Mouse (Mus musculus): ENCODE results near the gene Elmsan1. TPM values are rescaled to one million over a fixed set of nuclear protein-coding genes. Genes with fewer than 3 reads are reported as not detected.

The Elmsan1 gene
- total and polyA plus RNA-seq, 3 experiments = 2.2 to 14.3 (median 5.6) TPM

- Histone ChIP-seq H3K36me3 (replicated peaks in 1 of 2; ENCODE audit: control insufficient read depth in 1 of 2, insufficient read depth in 1 of 2, low read length in 1 of 2) (peaks cover 3 to 31% of the 10 kb centered on the region in 2 experiments), H3K4me1 (ENCODE audit: control insufficient read depth in 1 of 2, insufficient read depth in 2 of 2) (peaks cover 0 to 18% of the 10 kb centered on the region in 2 experiments; a peak in 2 of 4 replicates), H3K9me3 (replicated peaks; ENCODE audit: low read length) (no peaks in the 10 kb centered on the region), H3K27ac (ENCODE audit: insufficient read depth, low read depth) (no peak overlapping the region), H3K4me3 (replicated peaks in 1 of 3; ENCODE audit: low read depth in 2 of 3, low read length in 2 of 3, poor library complexity in 1 of 3) (no peak overlapping the region), H3K79me2 (replicated peaks; ENCODE audit: control insufficient read depth, extremely low read depth, insufficient read depth, poor library complexity, severe bottlenecking) (no peaks in the 10 kb centered on the region), H3K4me2 (ENCODE audit: insufficient read depth, low read depth, poor library complexity, severe bottlenecking) (no peak overlapping the region), H3K27me3 (replicated peaks) (no peaks in the 10 kb centered on the region), H3K9ac (ENCODE audit: insufficient read depth, low read depth) (no peak overlapping the region)
- no peak for TF ChIP-seq MYC (IDR thresholded peaks at IDR 0.05; ENCODE audit: low read depth, low read length)
- no peak for TF ChIP-seq MEF2A (IDR thresholded peaks at IDR 0.05; ENCODE audit: borderline replicate concordance, low read depth, low read length)
- TF ChIP-seq ZKSCAN1 (IDR thresholded peaks at IDR 0.05; ENCODE audit: borderline replicate concordance, low read depth, low read length) = no peak
- no peak for TF ChIP-seq ZNF384 (IDR thresholded peaks at IDR 0.05; ENCODE audit: low read depth, low read length)
- TF ChIP-seq UBTF (IDR thresholded peaks at IDR 0.05; ENCODE audit: low read depth, low read length) = no peak
- TF ChIP-seq NRF1 (IDR thresholded peaks at IDR 0.05; ENCODE audit: low read depth, low read length) = no peak
- TF ChIP-seq EP300 (IDR thresholded peaks at IDR 0.05; ENCODE audit: low read length) = no peak
- in situ Hi-C loops (cut with MboI; ENCODE audit: low pct_ligation_motif_present, low pct_unique_long_range_greater_than_20kb, low sequenced_read_pairs) = no loop called here
- dilution Hi-C loops (cut with MboI; ENCODE audit: extremely low pct_ligation_motif_present, extremely low pct_unique_long_range_greater_than_20kb, low sequenced_read_pairs) = no loop called here
- DNase-seq (ENCODE audit: extremely low read depth) = no peak
Observed at GRCm38 (mm10) chr12:84126899-84127298, 91.8 kb downstream of the Elmsan1 start.

GRCm38 (mm10) chr12:84125892-84126291 is 92.8 kb downstream of the Elmsan1 start:
- H3K4me2 ChIP-seq (ENCODE audit: insufficient read depth, low read depth, poor library complexity, severe bottlenecking) = no peak overlapping the region
- H3K9ac ChIP-seq (ENCODE audit: insufficient read depth, low read depth) = no peak overlapping the region
- peaks cover 0 to 15% of the 10 kb centered on the region in 2 experiments; a peak in 2 of 4 replicates for H3K4me1 ChIP-seq (ENCODE audit: control insufficient read depth in 1 of 2, insufficient read depth in 2 of 2)
- in situ Hi-C loops (cut with MboI; ENCODE audit: low pct_ligation_motif_present, low pct_unique_long_range_greater_than_20kb, low sequenced_read_pairs) = no loop called here
- dilution Hi-C loops (cut with MboI; ENCODE audit: extremely low pct_ligation_motif_present, extremely low pct_unique_long_range_greater_than_20kb, low sequenced_read_pairs) = no loop called here
- no peak overlapping the region for H3K4me3 ChIP-seq (replicated peaks in 1 of 3; ENCODE audit: low read depth in 2 of 3, low read length in 2 of 3, poor library complexity in 1 of 3)
- H3K9me3 ChIP-seq (replicated peaks; ENCODE audit: low read length) = no peaks in the 10 kb centered on the region
- H3K27me3 ChIP-seq (replicated peaks) = no peaks in the 10 kb centered on the region
- DNase-seq (ENCODE audit: extremely low read depth) = no peak
- no peak overlapping the region for H3K27ac ChIP-seq (ENCODE audit: insufficient read depth, low read depth)
- no peaks in the 10 kb centered on the region for H3K79me2 ChIP-seq (replicated peaks; ENCODE audit: control insufficient read depth, extremely low read depth, insufficient read depth, poor library complexity, severe bottlenecking)
- peaks cover 3 to 30% of the 10 kb centered on the region in 2 experiments for H3K36me3 ChIP-seq (replicated peaks in 1 of 2; ENCODE audit: control insufficient read depth in 1 of 2, insufficient read depth in 1 of 2, low read length in 1 of 2)
- TF ChIP-seq MAZ (IDR thresholded peaks at IDR 0.05; ENCODE audit: low read depth, low read length) = no peak

- H3K9ac ChIP-seq (ENCODE audit: insufficient read depth, low read depth) = no peak overlapping the region
- no peaks in the 10 kb centered on the region for H3K9me3 ChIP-seq (replicated peaks; ENCODE audit: low read length)
- H3K79me2 ChIP-seq (replicated peaks; ENCODE audit: control insufficient read depth, extremely low read depth, insufficient read depth, poor library complexity, severe bottlenecking) = no peaks in the 10 kb centered on the region
- H3K4me2 ChIP-seq (ENCODE audit: insufficient read depth, low read depth, poor library complexity, severe bottlenecking) = no peak overlapping the region
- dilution Hi-C loops (cut with MboI; ENCODE audit: extremely low pct_ligation_motif_present, extremely low pct_unique_long_range_greater_than_20kb, low sequenced_read_pairs) = no loop called here
- peaks cover 5 to 8% of the 10 kb centered on the region in 2 experiments for H3K4me1 ChIP-seq (ENCODE audit: control insufficient read depth in 1 of 2, insufficient read depth in 2 of 2)
- peaks cover 0 to 6% of the 10 kb centered on the region in 2 experiments for H3K36me3 ChIP-seq (replicated peaks in 1 of 2; ENCODE audit: control insufficient read depth in 1 of 2, insufficient read depth in 1 of 2, low read length in 1 of 2)
- H3K27me3 ChIP-seq (replicated peaks) = no peaks in the 10 kb centered on the region
- H3K4me3 ChIP-seq (replicated peaks in 1 of 3; ENCODE audit: low read depth in 2 of 3, low read length in 2 of 3, poor library complexity in 1 of 3) = no peak overlapping the region
- in situ Hi-C loops (cut with MboI; ENCODE audit: low pct_ligation_motif_present, low pct_unique_long_range_greater_than_20kb, low sequenced_read_pairs) = no loop called here
- DNase-seq (ENCODE audit: extremely low read depth) = no peak
- no peak for TF ChIP-seq CHD1 (IDR thresholded peaks at IDR 0.05; ENCODE audit: low read depth, low read length)
- TF ChIP-seq CTCF (conservative IDR thresholded peaks at IDR 0.05 in 1 of 2, IDR thresholded peaks at IDR 0.05 in 1 of 2; ENCODE audit: low read depth in 2 of 2, low read length in 2 of 2) = no peak
- no peak for TF ChIP-seq NELFE (IDR thresholded peaks at IDR 0.05; ENCODE audit: low read depth, low read length)
- TF ChIP-seq RCOR1 (conservative IDR thresholded peaks at IDR 0.05; ENCODE audit: low read depth, low read length) = no peak
- TF ChIP-seq IRF4 (IDR thresholded peaks at IDR 0.05; ENCODE audit: low read depth, low read length) = no peak
- TF ChIP-seq TBP (conservative IDR thresholded peaks at IDR 0.05; ENCODE audit: low read depth, low read length) = no peak
- TF ChIP-seq BHLHE40 (IDR thresholded peaks at IDR 0.05; ENCODE audit: low read depth, low read length) = no peak
- no peak for TF ChIP-seq MAFK (IDR thresholded peaks at IDR 0.05; ENCODE audit: insufficient replicate concordance, low read length)
- no peak for TF ChIP-seq POLR2AphosphoS2 (IDR thresholded peaks at IDR 0.05; ENCODE audit: low read depth, low read length)
- TF ChIP-seq USF2 (conservative IDR thresholded peaks at IDR 0.05; ENCODE audit: low read depth, low read length) = no peak
- no peak for TF ChIP-seq MAX (IDR thresholded peaks at IDR 0.05; ENCODE audit: low read length)
- TF ChIP-seq JUN (IDR thresholded peaks at IDR 0.05; ENCODE audit: insufficient read depth, low read depth, low read length) = no peak
- TF ChIP-seq NRF1 (IDR thresholded peaks at IDR 0.05; ENCODE audit: low read depth, low read length) = no peak
- no peak for TF ChIP-seq UBTF (IDR thresholded peaks at IDR 0.05; ENCODE audit: low read depth, low read length)
- no peak for TF ChIP-seq PAX5 (IDR thresholded peaks at IDR 0.05; ENCODE audit: low read length)
- TF ChIP-seq RAD21 (IDR thresholded peaks at IDR 0.05; ENCODE audit: low read depth, low read length) = no peak
- no peak for TF ChIP-seq ZMIZ1 (IDR thresholded peaks at IDR 0.05; ENCODE audit: low read depth, low read length)
- no peak for TF ChIP-seq USF1 (IDR thresholded peaks at IDR 0.05; ENCODE audit: low read depth, low read length)
- TF ChIP-seq GABPA (IDR thresholded peaks at IDR 0.05; ENCODE audit: insufficient replicate concordance, low read depth, low read length) = no peak
- no peak overlapping the region for H3K27ac ChIP-seq (ENCODE audit: insufficient read depth, low read depth)
Observed at GRCm38 (mm10) chr12:84119584-84119983, 99.1 kb downstream of the Elmsan1 start.
